Mouse (Mus musculus): ENCODE measurements at regions not wholly inside any gene's neighbourhood (a gene's known extent, or its start where the extent isn't known, plus 50 kb on each side); places are given as distances from the start of the nearest gene placed in this dataset.
"Not testable (repeated sequence)": the region's sequence is repeated elsewhere in the genome, so short reads cannot be mapped to it uniquely, and the experiment has no call there.

DNA sequence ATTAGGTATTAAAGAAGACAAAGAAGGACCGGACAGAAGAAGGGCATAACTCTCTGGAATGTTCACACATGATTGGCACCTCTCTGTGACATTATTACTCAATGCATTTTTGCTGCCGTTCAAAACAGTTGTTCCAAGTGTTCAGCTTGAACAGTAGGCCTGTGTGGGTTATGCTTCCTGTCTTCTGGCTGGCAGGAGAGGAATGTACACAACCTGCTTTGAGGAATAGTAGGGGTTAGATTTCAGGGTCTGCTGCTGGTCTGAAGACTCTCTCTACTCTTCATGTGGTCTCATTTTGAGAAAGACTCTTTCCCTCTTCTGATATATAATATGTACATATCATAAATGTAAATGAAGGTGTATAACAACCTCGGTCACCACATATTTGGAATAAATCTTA, 137.2 kb upstream of the Adgra3 start:
- Histone ChIP-seq H3K9me3 (replicated peaks) (no peaks in the 10 kb centered on the region), H3K4me1 (replicated peaks) (no peaks in the 10 kb centered on the region), H3K27ac (no peak overlapping the region), H3K9ac (no peak overlapping the region), H3K4me2 (no peak overlapping the region), H3K27me3 (no peaks in the 10 kb centered on the region), H3K36me3 (no peaks in the 10 kb centered on the region), H3K4me3 (replicated peaks) (no peak overlapping the region)
- ATAC-seq (ENCODE audit: low read depth), result no peak
- 51% methylated on average over 3 of the region's 3 CpGs for WGBS (ENCODE audit: insufficient replicate concordance)
- no peak for DNase-seq

DNA sequence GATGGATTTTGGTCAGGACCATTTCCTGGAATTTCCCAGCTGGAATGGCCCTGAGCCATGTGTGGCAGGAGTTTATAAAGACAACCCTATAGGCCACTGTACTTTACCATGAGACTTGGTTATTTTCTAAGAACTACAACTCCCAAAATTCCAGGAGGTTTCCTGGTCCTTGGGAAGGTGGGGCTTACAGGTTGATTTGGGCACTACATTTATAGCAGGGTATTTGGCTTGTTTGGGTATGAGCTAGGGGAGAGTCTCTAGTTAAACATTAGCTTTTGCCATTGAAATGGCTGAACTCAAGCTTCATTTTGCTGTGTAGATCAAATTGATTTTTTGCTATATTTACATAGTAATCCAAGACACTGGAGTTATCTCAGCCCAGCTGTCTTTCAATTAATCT, 130.6 kb upstream of the Adgra3 start:
- DNase-seq (no peak), ATAC-seq (ENCODE audit: low read depth) (no peak)
- no peak overlapping the region for H3K4me2 ChIP-seq
- H3K9ac ChIP-seq, result no peak overlapping the region
- peaks cover 16% of the 10 kb centered on the region for H3K9me3 ChIP-seq (replicated peaks)
- no peak overlapping the region for H3K4me3 ChIP-seq (replicated peaks)
- no peaks in the 10 kb centered on the region for H3K36me3 ChIP-seq
- H3K4me1 ChIP-seq (replicated peaks), result no peaks in the 10 kb centered on the region
- no peaks in the 10 kb centered on the region for H3K27me3 ChIP-seq
- no peak overlapping the region for H3K27ac ChIP-seq

DNA sequence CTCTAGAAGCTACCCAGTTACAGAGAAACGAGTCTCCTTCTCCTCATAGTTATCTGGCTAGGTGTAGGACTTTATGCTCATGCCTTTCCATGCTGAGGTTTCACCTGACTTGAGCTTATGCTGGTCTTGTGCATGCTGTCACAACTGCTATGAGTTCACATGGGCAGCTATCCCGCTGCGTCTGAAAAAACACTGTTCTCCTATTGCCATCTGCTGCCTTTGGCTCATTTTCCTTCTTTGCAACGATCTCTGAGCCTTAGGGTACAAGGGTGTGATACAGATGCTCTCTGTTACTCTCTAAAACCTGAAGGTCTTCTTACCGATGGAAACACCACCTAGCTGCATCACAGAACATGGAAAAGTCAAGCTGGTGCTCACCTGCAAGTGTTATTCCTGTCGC, 123.9 kb upstream of the Adgra3 start:
- H3K9me3 ChIP-seq (replicated peaks), result peaks cover 13% of the 10 kb centered on the region
- H3K27ac ChIP-seq, result no peak overlapping the region
- H3K9ac ChIP-seq, result no peak overlapping the region
- no peaks in the 10 kb centered on the region for H3K4me1 ChIP-seq (replicated peaks)
- WGBS (ENCODE audit: insufficient replicate concordance), result 62% methylated on average over 6 of the region's 6 CpGs
- DNase-seq (no peak), ATAC-seq (ENCODE audit: low read depth) (no peak)
- H3K4me3 ChIP-seq (replicated peaks), result no peak overlapping the region
- no peak overlapping the region for H3K4me2 ChIP-seq
- no peaks in the 10 kb centered on the region for H3K27me3 ChIP-seq
- no peaks in the 10 kb centered on the region for H3K36me3 ChIP-seq

DNA sequence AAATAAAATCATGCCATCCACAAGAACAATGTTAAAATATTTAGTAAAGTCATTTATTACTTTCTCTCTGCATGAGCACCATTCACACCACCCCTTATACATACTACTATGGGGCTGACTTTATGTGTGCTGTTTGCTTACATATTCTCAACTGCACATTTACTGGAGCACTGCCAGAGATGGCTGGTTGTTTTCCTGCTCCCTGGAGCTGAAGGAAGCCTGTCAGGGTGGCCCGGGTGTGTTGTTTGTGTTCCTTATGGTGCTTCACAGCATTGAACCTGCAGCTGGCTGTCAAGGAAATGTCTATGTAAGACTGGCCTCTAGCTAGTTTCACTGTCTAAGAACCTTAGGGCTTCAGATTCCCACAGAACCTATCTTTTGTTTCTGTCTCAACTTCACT, 97.8 kb upstream of the Adgra3 start:
- WGBS (ENCODE audit: insufficient replicate concordance), result 45% methylated on average over 1 of the region's 1 CpGs
- no peak overlapping the region for H3K4me2 ChIP-seq
- no peak for ATAC-seq (ENCODE audit: low read depth)

DNA sequence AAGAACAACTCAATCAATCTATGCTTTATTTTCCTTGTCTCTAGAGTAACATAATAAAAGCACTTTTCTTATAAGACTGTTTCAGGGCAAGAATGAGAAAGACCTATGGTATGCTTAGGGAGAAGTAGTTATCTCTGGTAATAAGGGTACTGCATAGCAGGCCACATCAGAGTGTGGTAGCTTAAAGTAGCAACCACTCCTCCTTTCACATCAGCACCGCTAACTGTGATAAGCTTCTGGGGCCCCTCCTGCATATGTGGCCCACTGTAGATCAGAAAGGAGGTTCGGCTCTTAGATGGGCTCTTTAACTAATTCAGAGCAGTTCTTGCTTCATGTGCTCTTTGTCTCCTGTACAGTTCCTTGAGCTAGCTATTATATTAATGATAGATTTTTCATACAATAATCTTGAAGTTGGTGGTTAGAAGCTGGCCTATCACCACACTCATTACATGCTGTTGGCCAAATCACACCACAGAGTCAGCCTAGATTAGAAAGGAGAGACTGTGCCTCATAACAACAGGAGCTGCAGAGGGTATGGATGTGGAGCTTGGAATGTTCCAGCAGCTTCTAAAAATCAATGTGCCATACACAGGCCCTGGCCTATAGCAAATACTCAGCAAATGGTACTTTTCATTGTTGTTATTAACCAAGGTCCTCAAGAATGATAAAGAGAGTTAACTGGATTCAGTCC, 96.5 kb upstream of the Adgra3 start:
- not testable (repeated sequence) for H3K27me3 ChIP-seq; H3K9me3 ChIP-seq (replicated peaks); H3K27ac ChIP-seq; H3K4me3 ChIP-seq (replicated peaks); H3K9ac ChIP-seq; H3K36me3 ChIP-seq
- peak; percentile 99 for ATAC-seq (ENCODE audit: low read depth)
- Histone ChIP-seq H3K4me1 (replicated peaks) (peaks cover 28% of the 10 kb centered on the region), H3K4me2 (0 out of 2 replicates have a peak overlapping the region, but pooled peaks have one; percentile 14)
- WGBS (ENCODE audit: insufficient replicate concordance), result 27% methylated on average over 2 of the region's 2 CpGs
- peak; percentile 13 for DNase-seq

More for the DNA sequence above, 97.8 kb upstream of the Adgra3 start:
- Histone ChIP-seq H3K9ac (no peak overlapping the region), H3K27me3 (no peaks in the 10 kb centered on the region), H3K4me3 (replicated peaks) (no peak overlapping the region), H3K36me3 (no peaks in the 10 kb centered on the region), H3K4me1 (replicated peaks) (peaks cover 28% of the 10 kb centered on the region), H3K27ac (no peak overlapping the region), H3K9me3 (replicated peaks) (no peaks in the 10 kb centered on the region)
- DNase-seq, result no peak

DNA sequence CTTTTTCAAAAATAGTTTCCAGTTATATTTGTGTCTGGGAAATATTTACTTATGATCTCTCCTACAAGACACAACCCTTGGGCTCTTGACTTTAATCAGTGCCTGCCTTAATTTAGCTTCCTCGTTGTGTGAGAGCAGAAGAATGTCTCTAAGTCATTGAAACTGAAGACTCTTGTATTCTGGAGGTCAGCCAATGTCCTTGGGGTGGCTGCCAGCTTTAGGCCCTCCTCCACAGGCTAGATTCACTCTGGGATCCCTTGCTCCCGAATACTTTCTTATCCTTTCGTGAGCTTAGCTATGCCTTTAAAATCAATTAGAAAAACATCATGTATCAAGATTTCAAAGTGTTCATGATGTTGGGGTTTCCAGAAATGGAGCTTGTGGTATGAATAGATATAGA, 88.1 kb upstream of the Adgra3 start:
- Histone ChIP-seq H3K4me1 (replicated peaks) (peaks cover 9% of the 10 kb centered on the region; the same call in 1 of the 2 replicates), H3K4me2 (no peak overlapping the region), H3K9me3 (replicated peaks) (no peaks in the 10 kb centered on the region), H3K27me3 (0 out of 2 replicates have a peak, but pooled peaks cover 3% of the 10 kb centered on the region), H3K36me3 (no peaks in the 10 kb centered on the region), H3K27ac (no peak overlapping the region), H3K4me3 (replicated peaks) (no peak overlapping the region), H3K9ac (no peak overlapping the region)
- DNase-seq (no peak), ATAC-seq (ENCODE audit: low read depth) (no peak)
- 69% methylated on average over 3 of the region's 3 CpGs for WGBS (ENCODE audit: insufficient replicate concordance)

DNA sequence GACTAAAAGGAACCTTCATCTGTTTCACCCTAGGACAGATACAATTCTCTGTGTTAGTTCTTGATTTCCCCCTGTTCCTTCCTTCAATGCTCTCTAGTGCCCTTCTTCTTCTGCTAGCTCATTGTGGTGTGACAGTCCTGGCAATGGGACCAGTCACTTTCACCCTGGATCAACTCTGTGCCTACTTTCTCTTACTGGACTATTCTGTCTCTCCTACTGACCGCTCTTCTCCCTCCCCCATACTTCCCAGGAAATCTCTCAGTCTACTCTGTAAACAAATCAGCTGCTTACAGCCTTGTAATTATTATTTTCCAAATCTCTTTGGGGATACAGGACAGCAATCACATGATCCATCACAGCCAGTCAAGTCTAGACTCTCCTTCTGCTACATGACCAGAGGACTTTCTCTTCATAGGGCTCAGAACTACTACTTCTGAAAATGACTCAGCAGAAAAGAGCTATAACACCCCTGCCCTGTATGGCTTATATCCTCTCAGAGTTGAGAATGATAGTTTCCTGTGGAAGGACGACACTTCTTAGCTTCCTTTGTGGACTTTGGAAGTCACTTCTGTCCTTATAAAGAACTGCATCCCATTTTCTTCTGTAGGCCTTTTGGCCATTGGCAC, 86.8 kb upstream of the Adgra3 start:
- H3K9me3 ChIP-seq (replicated peaks), result no peaks in the 10 kb centered on the region
- H3K36me3 ChIP-seq, result no peaks in the 10 kb centered on the region
- H3K4me2 ChIP-seq, result no peak overlapping the region
- no peak overlapping the region for H3K9ac ChIP-seq
- H3K4me3 ChIP-seq (replicated peaks), result no peak overlapping the region
- no peaks in the 10 kb centered on the region for H3K27me3 ChIP-seq
- H3K27ac ChIP-seq, result no peak overlapping the region; the same call in 1 of the 2 replicates
- H3K4me1 ChIP-seq (replicated peaks), result peaks cover 9% of the 10 kb centered on the region; the same call in 1 of the 2 replicates
- 57% methylated on average over 2 of the region's 2 CpGs for WGBS (ENCODE audit: insufficient replicate concordance)
- DNase-seq (no peak), ATAC-seq (ENCODE audit: low read depth) (peak; percentile 92)

DNA sequence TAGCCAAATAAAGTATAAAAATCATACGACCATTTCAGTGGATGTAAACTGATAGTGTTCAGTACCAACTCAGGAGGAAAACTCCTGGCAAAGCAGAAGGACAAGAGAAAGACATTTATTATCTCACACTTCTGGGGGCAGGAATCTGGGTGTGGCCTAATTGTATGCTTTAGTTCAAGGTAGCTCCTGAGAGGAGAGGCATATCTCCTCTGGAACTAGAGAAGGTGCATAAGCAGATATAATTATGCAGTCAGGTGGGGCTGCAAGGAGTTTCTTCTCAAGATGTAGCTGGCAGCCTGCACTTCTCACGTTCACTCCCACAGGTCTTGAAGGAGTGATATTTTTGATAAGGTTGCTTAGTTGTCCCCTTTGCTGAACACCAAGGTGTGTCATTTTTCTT, 71.4 kb upstream of the Adgra3 start:
- H3K27me3 ChIP-seq, result no peaks in the 10 kb centered on the region
- no peaks in the 10 kb centered on the region for H3K9me3 ChIP-seq (replicated peaks)
- peak overlapping the region; percentile 80 for H3K27ac ChIP-seq
- WGBS (ENCODE audit: insufficient replicate concordance), result 17% methylated on average over 2 of the region's 2 CpGs
- ATAC-seq (ENCODE audit: low read depth), result peak; percentile 63
- peak overlapping the region; percentile 42 for H3K4me2 ChIP-seq
- peak; percentile 52 for DNase-seq
- H3K9ac ChIP-seq, result peak overlapping the region; percentile 19
- peaks cover 51% of the 10 kb centered on the region for H3K4me1 ChIP-seq (replicated peaks)
- no peaks in the 10 kb centered on the region for H3K36me3 ChIP-seq
- H3K4me3 ChIP-seq (replicated peaks), result no peak overlapping the region

DNA sequence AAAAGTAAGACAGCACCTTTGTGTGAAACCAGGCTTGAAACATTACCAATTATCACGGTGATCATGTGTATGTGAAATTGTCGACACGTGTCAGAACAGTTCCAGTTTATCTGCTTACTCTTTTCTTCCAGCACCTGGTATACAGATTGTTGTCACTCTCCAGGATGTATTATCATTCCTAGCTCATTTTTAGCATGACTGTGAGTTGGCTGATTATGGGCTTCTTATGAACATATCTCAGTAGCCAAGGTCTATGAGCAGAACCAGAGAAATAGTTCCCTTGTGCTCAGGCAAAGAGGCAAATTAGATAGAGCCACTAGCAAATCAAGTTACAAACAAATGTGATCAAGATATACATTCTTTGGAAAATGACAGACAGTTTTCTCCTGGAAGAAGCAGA, 70.2 kb upstream of the Adgra3 start:
- no peaks in the 10 kb centered on the region for H3K27me3 ChIP-seq
- H3K9me3 ChIP-seq (replicated peaks), result no peaks in the 10 kb centered on the region
- DNase-seq (peak; percentile 11), ATAC-seq (ENCODE audit: low read depth) (peak; percentile 22)
- H3K36me3 ChIP-seq, result no peaks in the 10 kb centered on the region
- H3K27ac ChIP-seq, result peak overlapping the region; percentile 88
- peak overlapping the region; percentile 17; the same call in 1 of the 2 replicates for H3K9ac ChIP-seq
- H3K4me2 ChIP-seq, result no peak overlapping the region
- H3K4me3 ChIP-seq (replicated peaks), result no peak overlapping the region
- peaks cover 63% of the 10 kb centered on the region for H3K4me1 ChIP-seq (replicated peaks)
- WGBS (ENCODE audit: insufficient replicate concordance), result 23% methylated on average over 3 of the region's 3 CpGs

DNA sequence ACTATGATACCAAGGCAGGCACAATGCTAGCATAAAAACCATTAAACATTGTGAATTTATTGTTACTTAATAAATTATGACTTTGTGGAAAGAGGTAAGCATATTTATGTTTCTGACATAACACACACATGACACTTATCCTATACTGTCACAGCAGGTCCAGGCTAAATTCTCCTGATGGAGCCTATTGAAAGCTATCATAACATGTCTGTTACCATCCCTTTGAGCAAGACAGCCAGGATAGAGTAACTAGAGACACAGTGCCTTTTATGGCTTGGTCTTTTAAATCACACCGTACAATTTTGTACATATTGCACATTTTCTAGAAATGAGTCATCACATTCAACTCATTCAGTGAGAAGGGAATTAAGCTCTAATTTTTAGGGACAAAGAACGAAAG, 67.8 kb upstream of the Adgra3 start:
- peak overlapping the region; percentile 93 for H3K27ac ChIP-seq
- peak overlapping the region; percentile 31 for H3K9ac ChIP-seq
- no peaks in the 10 kb centered on the region for H3K36me3 ChIP-seq
- DNase-seq (no peak), ATAC-seq (ENCODE audit: low read depth) (peak; percentile 43)
- H3K4me3 ChIP-seq (replicated peaks), result no peak overlapping the region
- no peaks in the 10 kb centered on the region for H3K9me3 ChIP-seq (replicated peaks)
- H3K4me2 ChIP-seq, result no peak overlapping the region
- no peaks in the 10 kb centered on the region for H3K27me3 ChIP-seq
- H3K4me1 ChIP-seq (replicated peaks), result peaks cover 72% of the 10 kb centered on the region
- 68% methylated on average over 2 of the region's 2 CpGs for WGBS (ENCODE audit: insufficient replicate concordance)

DNA sequence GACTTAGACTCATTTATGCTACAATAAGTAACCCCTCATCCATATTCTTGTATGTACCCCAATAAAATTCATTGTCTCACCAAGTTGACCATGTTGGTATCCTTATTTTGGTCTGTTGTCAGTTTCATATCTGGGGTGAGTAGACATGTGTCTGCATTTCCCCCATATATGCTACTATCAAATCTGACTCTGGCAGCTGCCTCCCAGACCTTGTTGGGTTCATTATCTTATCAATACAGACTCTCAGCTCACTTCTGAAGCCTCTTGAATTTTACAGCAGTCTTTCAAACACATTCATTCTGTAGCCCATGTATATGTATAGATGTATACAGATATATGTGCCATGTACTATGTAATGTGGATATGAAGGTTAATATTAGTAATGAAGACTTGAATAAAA, 67.4 kb upstream of the Adgra3 start:
- DNase-seq, result peak; percentile 76
- Histone ChIP-seq H3K4me1 (replicated peaks) (peaks cover 72% of the 10 kb centered on the region), H3K4me3 (replicated peaks) (no peak overlapping the region), H3K4me2 (no peak overlapping the region), H3K9me3 (replicated peaks) (no peaks in the 10 kb centered on the region), H3K36me3 (no peaks in the 10 kb centered on the region), H3K27ac (peak overlapping the region; percentile 93), H3K27me3 (no peaks in the 10 kb centered on the region), H3K9ac (no peak overlapping the region)
- peak; percentile 96 for ATAC-seq (ENCODE audit: low read depth)

DNA sequence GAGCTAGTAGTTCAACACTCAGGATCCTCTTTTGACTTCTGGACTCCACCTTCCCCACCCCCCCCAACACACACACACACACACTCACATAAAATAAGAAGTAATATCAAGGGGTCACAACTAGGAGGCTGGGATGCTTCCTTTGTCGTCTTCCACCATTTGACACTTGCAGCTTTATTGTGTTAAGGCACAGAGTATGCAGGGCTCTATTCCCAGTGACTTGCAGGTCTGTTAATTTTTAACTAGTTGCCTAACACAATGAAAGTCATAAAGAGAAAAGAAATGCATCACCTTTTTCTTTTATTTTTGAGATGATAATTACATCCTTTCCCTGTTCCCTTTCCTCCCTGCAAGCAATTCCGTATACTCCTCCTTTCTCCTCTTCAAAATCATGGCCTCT, 66.9 kb upstream of the Adgra3 start:
- peak overlapping the region; percentile 42 for H3K4me2 ChIP-seq
- DNase-seq (no peak), ATAC-seq (ENCODE audit: low read depth) (no peak)
- H3K9me3 ChIP-seq (replicated peaks), result no peaks in the 10 kb centered on the region
- H3K4me1 ChIP-seq (replicated peaks), result peaks cover 69% of the 10 kb centered on the region
- H3K27me3 ChIP-seq, result no peaks in the 10 kb centered on the region
- peak overlapping the region; percentile 55; the same call in 1 of the 2 replicates for H3K9ac ChIP-seq
- 42% methylated on average over 2 of the region's 2 CpGs for WGBS (ENCODE audit: insufficient replicate concordance)
- H3K27ac ChIP-seq, result peak overlapping the region; percentile 88
- H3K4me3 ChIP-seq (replicated peaks), result peak overlapping the region; percentile 26
- H3K36me3 ChIP-seq, result no peaks in the 10 kb centered on the region
